Mouse (Mus musculus): ENCODE data around the gene Ppp1r3a. TPM values are rescaled to one million over a fixed set of nuclear protein-coding genes. Genes with fewer than 3 reads are reported as not detected.
"Not testable (repeated sequence)": the region's sequence is repeated elsewhere in the genome, so short reads cannot be mapped to it uniquely, and the experiment has no call there.

Gene Ppp1r3a
- total RNA-seq, 1 experiment from 2014 or later = not detected

DNA sequence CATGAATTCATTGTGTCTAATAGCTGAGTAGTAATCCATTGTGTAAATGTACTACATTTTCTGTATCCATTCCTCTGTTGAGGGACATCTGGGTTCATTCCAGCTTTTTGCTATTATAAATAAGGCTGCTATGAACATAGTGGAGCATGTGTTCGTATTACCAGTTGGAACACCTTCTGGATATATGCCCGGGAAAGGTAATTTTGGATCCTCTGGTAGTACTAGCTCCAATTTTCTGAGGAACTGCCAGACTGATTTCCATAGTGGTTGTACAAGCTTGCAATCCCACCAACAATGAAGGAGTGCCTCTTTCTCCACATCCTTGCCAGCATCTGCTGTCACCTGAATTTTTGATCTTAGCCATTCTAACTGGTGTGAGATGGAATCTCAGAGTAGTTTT is 86.1 kb downstream of the Ppp1r3a start:
- not testable (repeated sequence) for ATAC-seq (replicated peaks in 1 of 2; ENCODE audit: insufficient read depth in 1 of 2, low FRiP score in 2 of 2, low TSS enrichment in 1 of 2, low read depth in 1 of 2, poor library complexity in 2 of 2, severe bottlenecking in 2 of 2)

- not testable (repeated sequence) for ATAC-seq (replicated peaks in 1 of 2; ENCODE audit: insufficient read depth in 1 of 2, low FRiP score in 2 of 2, low TSS enrichment in 1 of 2, low read depth in 1 of 2, poor library complexity in 2 of 2, severe bottlenecking in 2 of 2)
Observed at GRCm38 (mm10) chr6:14667651-14668050, 87.4 kb downstream of the Ppp1r3a start.

Other genes starting within 250 kb of the Ppp1r3a start
- gene Foxp2, start 146.1 kb upstream of the Ppp1r3a start, total RNA-seq (2017) = 0.38 TPM in 1 of 2 replicates, not detected in the other

All from hematopoietic stem cell, adult 5-6 weeks (primary cell).